Mouse (Mus musculus): ENCODE measurements around the gene Rab35. TPM values are rescaled to one million over a fixed set of nuclear protein-coding genes. Genes with fewer than 3 reads are reported as not detected.
A peak's percentile ranks its signal among the peaks of the same experiment; 100 is the strongest.

The Rab35 gene
- total RNA-seq (2021), result 10 to 100 TPM; 28.9 to 35.2 TPM
- long read RNA-seq, experiment 1, transcript Rab35-201 (6 exons, 2,820 nt), result major isoform, 23 of 26 reads
- long read RNA-seq, experiment 1, partial matches to known transcripts, result 2 of 26 reads
- long read RNA-seq, experiment 1, other reads (novel, unspliced or antisense), result 1 of 26 reads
- long read RNA-seq, experiment 2, transcript Rab35-201 (6 exons, 2,820 nt), result major isoform, 19 of 22 reads
- long read RNA-seq, experiment 2, partial matches to known transcripts, result 1 of 22 reads
- long read RNA-seq, experiment 2, other reads (novel, unspliced or antisense), result 2 of 22 reads

DNA sequence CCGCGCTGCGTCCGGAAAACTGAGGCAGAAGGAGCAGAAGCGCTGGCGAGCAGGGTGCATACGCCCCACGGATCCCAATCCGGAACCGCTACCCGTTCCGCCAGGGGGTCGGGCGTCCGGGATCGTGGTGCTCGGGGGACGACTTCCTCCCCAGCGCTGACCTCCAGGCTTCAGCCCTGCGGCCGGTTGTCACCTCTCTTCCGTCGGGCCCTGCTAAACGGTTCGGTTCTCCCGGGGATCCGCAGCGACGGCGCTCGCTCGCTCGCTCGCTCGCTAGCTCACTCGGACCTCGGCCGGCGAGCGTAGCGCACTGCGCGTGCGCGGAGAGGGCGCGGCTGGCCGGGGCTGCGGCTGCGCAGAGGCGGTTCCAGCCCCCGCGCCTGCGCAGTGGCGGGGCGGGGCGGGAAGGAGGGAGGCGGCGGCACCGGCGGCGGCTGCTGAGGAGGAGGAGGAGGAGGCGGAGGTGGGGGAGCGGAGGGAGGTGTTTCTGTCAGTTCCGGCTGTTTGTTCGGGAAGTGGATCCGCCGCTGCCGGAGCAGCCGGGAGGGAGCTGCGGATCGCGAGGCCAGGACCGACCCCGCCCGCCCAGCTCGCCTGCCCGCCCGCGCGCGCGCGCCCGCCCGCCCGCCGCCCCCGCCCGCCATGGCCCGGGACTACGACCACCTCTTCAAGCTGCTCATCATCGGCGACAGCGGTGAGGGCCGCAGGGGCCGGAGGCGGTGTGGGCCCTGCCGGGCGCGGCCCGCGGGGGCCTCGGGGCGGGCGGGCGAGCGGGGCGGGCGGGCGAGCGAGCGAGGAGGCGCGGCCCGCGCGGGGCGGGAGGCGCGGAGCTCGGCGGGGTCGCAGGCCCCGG is at the start of gene Rab35:
Rab35 (plus strand) TSS at position 404 of the 853 bp plus-strand sequence.
- peak; percentile 93 for DNase-seq
- intact Hi-C loops (cut with DNase I; ENCODE audit: low total_unique reads), result no loop called here

DNA sequence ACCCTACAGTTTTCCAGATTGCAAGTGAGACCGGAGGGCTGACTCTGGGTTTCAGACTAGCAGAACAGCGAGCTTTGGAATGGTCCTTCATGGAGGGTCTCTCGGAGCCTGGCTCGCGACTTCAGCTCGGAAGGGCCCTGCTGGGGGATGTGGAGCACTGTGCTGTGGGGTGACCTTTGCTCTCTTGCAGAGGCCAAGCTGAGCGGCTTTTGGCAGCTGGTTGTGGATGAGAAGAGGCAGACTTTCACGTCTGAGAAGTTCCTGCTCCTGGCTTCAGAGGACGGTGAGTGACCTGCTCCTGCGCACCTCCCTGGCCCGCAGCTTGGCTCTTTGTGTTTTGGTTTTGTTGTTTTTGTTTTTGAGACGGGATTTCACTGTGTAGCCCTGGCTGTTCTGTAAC is 46.1 kb upstream of the Rab35 start:
- DNase-seq, result no peak
- intact Hi-C loops (cut with DNase I; ENCODE audit: low total_unique reads), result no loop called here

DNA sequence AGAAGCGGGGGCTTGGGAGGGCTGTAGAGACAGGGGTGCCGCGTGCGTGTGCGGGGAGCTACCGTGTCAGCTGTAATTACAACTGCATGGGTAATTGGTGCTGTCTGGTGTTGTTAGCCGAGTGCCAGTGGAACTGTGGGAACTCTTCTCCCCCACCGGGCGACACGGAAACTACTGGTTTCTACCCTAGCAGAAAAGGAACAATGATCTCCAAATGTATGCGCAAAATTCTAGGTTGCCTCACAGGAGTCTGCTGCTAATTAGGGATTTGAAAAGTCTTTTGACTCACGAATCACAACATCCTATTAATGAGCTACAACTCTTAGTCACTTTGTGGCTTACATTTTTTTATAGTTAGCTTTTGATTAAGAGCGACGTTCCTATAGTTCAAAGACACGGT is 45.5 kb upstream of the Rab35 start:
- intact Hi-C loops (cut with DNase I; ENCODE audit: low total_unique reads), result no loop called here
- no peak for DNase-seq

GRCm38 (mm10) chr5:115586780-115587179 is 44.9 kb upstream of the Rab35 start:
- DNase-seq, result no peak
- intact Hi-C loops (cut with DNase I; ENCODE audit: low total_unique reads), result no loop called here

GRCm38 (mm10) chr5:115591028-115591427 is 40.7 kb upstream of the Rab35 start:
- intact Hi-C loops (cut with DNase I; ENCODE audit: low total_unique reads), result no loop called here
- no peak for DNase-seq

DNA sequence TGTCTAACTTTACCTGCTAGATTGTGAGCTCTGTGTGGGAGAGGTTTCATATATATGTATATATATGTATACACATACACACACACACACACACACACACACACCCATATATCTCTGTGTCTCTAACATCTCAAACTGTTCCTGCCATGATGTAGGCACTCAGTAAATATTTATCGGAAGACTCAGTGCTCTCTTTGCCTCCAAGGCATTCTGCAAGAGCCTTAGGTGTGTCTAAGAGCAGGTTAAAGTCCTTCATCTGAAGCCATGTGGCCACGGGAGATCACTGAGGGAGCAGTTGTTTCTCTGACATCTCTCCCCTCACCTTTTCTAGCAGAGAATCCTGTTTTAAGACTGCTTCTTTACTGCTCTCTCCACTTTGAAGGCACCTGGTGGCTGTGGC is 40.2 kb upstream of the Rab35 start:
- no peak for DNase-seq
- intact Hi-C loops (cut with DNase I; ENCODE audit: low total_unique reads), result no loop called here

DNA sequence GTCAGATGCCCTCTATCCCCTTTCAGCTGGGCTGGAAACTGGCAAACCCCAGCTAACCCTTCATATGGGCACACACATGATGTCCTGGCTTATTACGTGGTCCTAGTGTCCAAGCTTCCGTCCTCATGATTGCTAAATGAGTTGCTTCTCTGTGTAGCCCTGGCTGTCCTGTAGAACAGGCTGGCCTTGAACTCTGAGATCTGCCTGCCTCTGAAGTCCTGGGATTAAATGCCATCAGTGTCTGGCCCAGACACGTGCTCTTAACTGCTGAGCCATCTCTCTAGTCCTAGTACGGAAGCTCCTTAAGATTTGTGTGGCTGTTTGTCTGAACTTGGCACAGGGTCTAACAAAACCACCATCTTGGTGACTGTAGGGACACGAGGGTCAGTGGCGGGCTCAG is 28.1 kb upstream of the Rab35 start:
- intact Hi-C loops (cut with DNase I; ENCODE audit: low total_unique reads), result no loop called here
- DNase-seq, result no peak

GRCm38 (mm10) chr5:115611566-115611965 is 20.1 kb upstream of the Rab35 start:
- DNase-seq, result no peak
- intact Hi-C loops (cut with DNase I; ENCODE audit: low total_unique reads), result no loop called here

DNA sequence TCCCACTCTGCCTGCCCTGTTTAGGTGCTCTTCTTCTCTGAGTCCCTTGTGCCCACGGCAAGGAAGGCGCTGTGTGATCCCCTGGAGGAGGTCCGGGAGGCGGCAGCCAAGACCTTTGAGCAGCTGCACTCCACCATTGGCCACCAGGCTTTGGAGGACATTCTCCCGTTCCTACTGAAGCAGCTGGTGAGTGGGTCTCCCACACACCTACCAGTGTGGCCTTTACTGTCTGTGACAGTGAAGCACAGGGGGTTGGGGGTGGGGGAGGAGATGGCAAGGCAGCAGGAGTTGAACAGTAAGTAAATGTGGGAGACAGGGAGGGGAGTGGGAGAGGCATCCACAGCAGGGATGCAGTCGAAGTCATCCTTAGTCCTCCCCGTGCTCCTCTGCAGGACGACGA is 18.4 kb upstream of the Rab35 start:
- intact Hi-C loops (cut with DNase I; ENCODE audit: low total_unique reads), result no loop called here
- DNase-seq, result no peak

DNA sequence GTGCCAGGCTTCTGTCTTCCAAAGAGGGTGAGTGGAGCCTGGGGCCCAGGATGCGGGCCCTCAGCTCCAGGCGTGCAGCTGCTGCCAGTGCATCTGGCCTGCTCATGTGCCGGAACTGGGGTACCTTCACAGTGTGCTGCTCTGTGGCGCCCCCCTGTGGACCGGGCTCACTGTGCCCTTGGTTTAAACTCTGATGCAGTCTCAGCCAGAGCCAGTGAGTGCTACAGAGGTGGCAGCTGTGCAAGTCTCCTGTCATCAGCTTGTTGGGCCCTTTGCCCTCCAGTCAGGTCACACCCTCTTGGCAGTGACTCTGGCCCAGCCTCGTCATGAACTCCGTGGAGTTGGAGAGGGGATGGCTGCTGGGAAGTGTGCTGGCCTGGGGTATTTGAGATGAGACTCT is 16.8 kb upstream of the Rab35 start:
- intact Hi-C loops (cut with DNase I; ENCODE audit: low total_unique reads), result no loop called here
- peak; percentile 70 for DNase-seq

GRCm38 (mm10) chr5:115619690-115620089 is 12.0 kb upstream of the Rab35 start:
- intact Hi-C loops (cut with DNase I; ENCODE audit: low total_unique reads), result no loop called here
- DNase-seq, result no peak

GRCm38 (mm10) chr5:115622686-115623085 is 9.0 kb upstream of the Rab35 start:
- intact Hi-C loops (cut with DNase I; ENCODE audit: low total_unique reads), result no loop called here
- no peak for DNase-seq

- intact Hi-C loops (cut with DNase I; ENCODE audit: low total_unique reads), result no loop called here
- DNase-seq, result no peak
Observed at GRCm38 (mm10) chr5:115623694-115624440, 7.8 kb upstream of the Rab35 start.

GRCm38 (mm10) chr5:115626237-115626886 is 5.3 kb upstream of the Rab35 start:
- intact Hi-C loops (cut with DNase I; ENCODE audit: low total_unique reads), result no loop called here
- DNase-seq, result no peak

- no peak for DNase-seq
- intact Hi-C loops (cut with DNase I; ENCODE audit: low total_unique reads), result no loop called here
Observed at GRCm38 (mm10) chr5:115628083-115628482, 3.6 kb upstream of the Rab35 start.

GRCm38 (mm10) chr5:115629672-115630071 is 2.0 kb upstream of the Rab35 start:
- no peak for DNase-seq
- intact Hi-C loops (cut with DNase I; ENCODE audit: low total_unique reads), result no loop called here

- no peak for DNase-seq
- intact Hi-C loops (cut with DNase I; ENCODE audit: low total_unique reads), result no loop called here
Observed at GRCm38 (mm10) chr5:115630291-115630690, 1.4 kb upstream of the Rab35 start.

DNA sequence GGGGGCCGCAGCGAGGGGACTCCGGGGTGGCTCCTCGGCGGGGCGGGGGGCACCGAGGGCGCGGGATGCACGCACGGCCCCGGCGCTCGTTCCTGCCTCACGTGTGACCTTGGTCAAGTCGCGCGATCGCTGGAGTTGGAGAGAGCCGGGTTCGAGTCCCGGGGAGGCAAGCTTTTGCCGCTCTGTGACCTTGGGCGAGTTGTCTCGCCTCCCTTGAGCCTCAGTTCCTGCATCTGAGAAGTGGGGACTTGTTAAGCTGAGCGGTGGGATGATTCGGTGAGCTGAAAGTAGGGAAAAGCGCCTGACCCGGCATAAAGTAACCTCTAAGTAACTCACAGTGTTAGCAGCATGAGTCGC is 628 bp downstream of the Rab35 start:
- intact Hi-C loops (cut with DNase I; ENCODE audit: low total_unique reads), result no loop called here
- DNase-seq, result peak; percentile 40

GRCm38 (mm10) chr5:115633060-115633459 is 1.4 kb downstream of the Rab35 start:
- intact Hi-C loops (cut with DNase I; ENCODE audit: low total_unique reads), result no loop called here
- no peak for DNase-seq

DNA sequence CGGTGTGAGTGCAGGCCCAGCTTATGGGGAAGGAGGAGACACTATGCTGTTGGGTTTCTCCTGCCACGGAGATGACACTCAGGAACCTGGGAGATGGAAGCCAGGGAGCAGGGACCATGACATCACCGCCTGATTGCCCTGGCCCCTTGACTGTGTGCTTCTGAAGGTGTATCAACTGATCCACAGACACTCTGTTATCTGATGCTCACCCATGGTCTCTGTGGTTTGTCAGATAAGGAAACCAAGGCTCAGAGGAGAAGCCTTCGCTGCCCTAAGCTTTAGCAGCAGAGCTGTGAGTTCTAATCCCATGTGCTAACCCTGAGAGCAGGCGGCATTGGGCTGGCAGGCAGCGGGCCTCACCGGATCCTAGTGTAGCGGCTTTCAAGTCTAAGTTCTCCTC is 2.3 kb downstream of the Rab35 start:
- DNase-seq, result no peak
- intact Hi-C loops (cut with DNase I; ENCODE audit: low total_unique reads), result no loop called here
